Mouse (Mus musculus): Measurements from ENCODE around the gene Rpp40.

- TF ChIP-seq MEF2A (IDR thresholded peaks at IDR 0.05; ENCODE audit: extremely low read depth, insufficient replicate concordance, low read depth, low read length, poor library complexity, severe bottlenecking): no peak
- TF ChIP-seq CTCF (IDR thresholded peaks at IDR 0.05 in 2 of 3, conservative IDR thresholded peaks at IDR 0.05 in 1 of 3; ENCODE audit: control insufficient read depth in 1 of 3, insufficient read depth in 1 of 3, low read depth in 2 of 3, low read length in 3 of 3, poor library complexity in 1 of 3, severe bottlenecking in 1 of 3): no peak
- no peak for TF ChIP-seq CHD2 (IDR thresholded peaks at IDR 0.05; ENCODE audit: low read length)
- no peak for TF ChIP-seq EP300 (IDR thresholded peaks at IDR 0.05; ENCODE audit: low read depth in 1 of 2, low read length in 2 of 2)
- TF ChIP-seq MAFK (IDR thresholded peaks at IDR 0.05; ENCODE audit: borderline replicate concordance, low read depth, low read length): no peak
- no peak for TF ChIP-seq BHLHE40 (IDR thresholded peaks at IDR 0.05; ENCODE audit: borderline replicate concordance, low read depth, low read length)
- no peak for TF ChIP-seq MYB (IDR thresholded peaks at IDR 0.05; ENCODE audit: low read depth, low read length)
- no peak for TF ChIP-seq NRF1 (IDR thresholded peaks at IDR 0.05; ENCODE audit: insufficient read depth, low read depth, low read length, poor library complexity, severe bottlenecking)
- no peak for TF ChIP-seq TBP (IDR thresholded peaks at IDR 0.05; ENCODE audit: low read depth, low read length)
- no peak for TF ChIP-seq HCFC1 (IDR thresholded peaks at IDR 0.05; ENCODE audit: low read depth, low read length)
- no peak for TF ChIP-seq ETS1 (IDR thresholded peaks at IDR 0.05; ENCODE audit: low read depth, low read length)
- TF ChIP-seq POLR2A (IDR thresholded peaks at IDR 0.05; ENCODE audit: control insufficient read depth in 1 of 2, insufficient read depth in 1 of 2, low read depth in 1 of 2, low read length in 2 of 2, poor library complexity in 1 of 2): no peak
Observed at GRCm38 (mm10) chr13:35875396-35875795, 30.8 kb downstream of the Rpp40 start.

Data from MEL (cell line).